Comparison of ENCODE assay signal across 11 mouse cellular contexts in genomic region chr14:100336926-100337325, GRCm38 (mm10). TPM values are rescaled to one million over a fixed set of nuclear protein-coding genes. Genes with fewer than 3 reads are reported as not detected.
"Had no signal": no experiment of that assay in that cellular context is flagged by ENCODE, and none has a peak within 500 bp of the region (broad histone marks: within the 10 kb centered on the region; RNA-seq: fewer than 3 reads in every experiment).

No protein-coding gene starts in this region.

- DNase-seq: lung, adult 18-20 months; lung, embryonic 14.5 days; lung, postnatal 10 days; lung, postnatal 4 days; midbrain, embryonic 14.5 days; right cerebral cortex, postnatal 14 days; spleen, adult 18-20 months; thymus, adult 18-20 months; thymus, postnatal 14 days; thymus, postnatal 4 days had no signal

RNA-seq across cellular contexts. Expression of gene Klf12, which starts 52.4 kb away (rescaled TPM):
- total RNA-seq: megakaryocyte-erythroid progenitor cell, adult 5-6 weeks had no signal
